In genomic region chr11:6677530-6677929, GRCm38 (mm10) we compare ENCODE assay signal across 9 mouse cellular contexts. TPM values are rescaled to one million over a fixed set of nuclear protein-coding genes. Genes with fewer than 3 reads are reported as not detected.
DNase-seq lines count a peak whose midpoint lies in the region; ATAC-seq and TF ChIP-seq lines count a peak whose summit lies in the region.
"Had no signal": no experiment of that assay in that cellular context is flagged by ENCODE, and none has a peak within 500 bp of the region (broad histone marks: within the 10 kb centered on the region; RNA-seq: fewer than 3 reads in every experiment).

No protein-coding gene starts in this region.

- no peak overlapping the region for H3K9ac ChIP-seq in embryonic facial prominence, embryonic 12.5 days
- H3K9ac ChIP-seq: embryonic facial prominence, embryonic 15.5 days had no signal

- 0 out of 2 replicates have a peak, but pooled peaks have one; percentile 44 for ATAC-seq in embryonic facial prominence, embryonic 12.5 days (ENCODE audit: insufficient number of reproducible peaks, insufficient read depth, low FRiP score, low TSS enrichment)

- H3K27ac ChIP-seq in cerebellum, adult 2 months (ENCODE audit: insufficient read depth, low read length), result no peak overlapping the region
- H3K27ac ChIP-seq in embryonic facial prominence, embryonic 12.5 days, result no peak overlapping the region
- H3K27ac ChIP-seq: embryonic facial prominence, embryonic 15.5 days had no signal

- no peaks in the 10 kb centered on the region for H3K9me3 ChIP-seq in embryonic facial prominence, embryonic 12.5 days
- H3K9me3 ChIP-seq: embryonic facial prominence, embryonic 15.5 days had no signal

- H3K4me1 ChIP-seq in cerebellum, adult 2 months (ENCODE audit: control insufficient read depth, insufficient read depth, low read length), result no peaks in the 10 kb centered on the region
- no peaks in the 10 kb centered on the region for H3K4me1 ChIP-seq in embryonic facial prominence, embryonic 12.5 days

- DNase-seq in cerebellum, adult 2 months, result peak in 1 of 2 experiments; percentile 40
- no peak for DNase-seq in cerebellum, adult 8-10 months
- peak; percentile 35 for DNase-seq in 3T3-L1 (ENCODE audit: low read depth, low spot score)
- DNase-seq in kidney, postnatal 4 days, result peak; percentile 68 to 77
- peak; percentile 55 for DNase-seq in testis, postnatal 10 days (ENCODE audit: low spot score)
- no peak for DNase-seq in urinary bladder, postnatal 10 days (ENCODE audit: low spot score)
- DNase-seq in gastrocnemius, adult 8-10 months (ENCODE audit: low spot score in 2 of 2), result no peak

- no peak for TF ChIP-seq POLR2A in cerebellum, adult 2 months (IDR thresholded peaks at IDR 0.05; ENCODE audit: borderline replicate concordance, insufficient read depth, low read length)

- H3K4me3 ChIP-seq in cerebellum, adult 2 months (replicated peaks; ENCODE audit: insufficient read depth, low read depth, low read length), result no peak overlapping the region
- H3K4me3 ChIP-seq in embryonic facial prominence, embryonic 12.5 days, result no peak overlapping the region
- H3K4me3 ChIP-seq: embryonic facial prominence, embryonic 15.5 days had no signal

- no peak overlapping the region for H3K4me2 ChIP-seq in embryonic facial prominence, embryonic 12.5 days (replicated peaks)
- H3K4me2 ChIP-seq: embryonic facial prominence, embryonic 15.5 days had no signal

- TF ChIP-seq CTCF in cerebellum, adult 2 months (IDR thresholded peaks at IDR 0.05; ENCODE audit: borderline replicate concordance, insufficient read depth, low read depth, low read length), result peak; percentile 61; the same call in 1 of the 2 replicates

- H3K36me3 ChIP-seq in embryonic facial prominence, embryonic 12.5 days, result no peaks in the 10 kb centered on the region
- H3K36me3 ChIP-seq: embryonic facial prominence, embryonic 15.5 days had no signal

- H3K27me3 ChIP-seq in cerebellum, adult 2 months (ENCODE audit: control insufficient read depth, insufficient read depth, low read length), result no peaks in the 10 kb centered on the region
- no peaks in the 10 kb centered on the region for H3K27me3 ChIP-seq in embryonic facial prominence, embryonic 12.5 days
- H3K27me3 ChIP-seq: embryonic facial prominence, embryonic 15.5 days had no signal

- 30% methylated on average over 7 of the region's 7 CpGs for WGBS in cerebellum, adult 2 months
- 30% methylated on average over 7 of the region's 7 CpGs for WGBS in embryonic facial prominence, embryonic 12.5 days

RNA-seq across cellular contexts. Expression of gene Ramp3, which starts 19.2 kb away (rescaled TPM):
- 34.3 and 41.0 TPM in 2 replicates for polyA plus RNA-seq in cerebellum, adult 2 months (2012; rRNA removed)
- 5.5 and 7.3 TPM in 2 replicates for polyA plus RNA-seq in embryonic facial prominence, embryonic 12.5 days (2016; fragmentation: Nextera tagmentation; extraction: Ambion mirVana)
- 1 to 10 TPM in 1 of 4 experiments, under 1 TPM in 3; 0.54 to 1.5 (median 0.69) TPM for total RNA-seq in gastrocnemius, adult 8-10 months (2022)

RNA-seq across cellular contexts. Expression of gene Wap, which starts 39.1 kb away (rescaled TPM):
- not detected in 2 replicates for polyA plus RNA-seq in cerebellum, adult 2 months (2012; rRNA removed)
- not detected in 2 replicates for polyA plus RNA-seq in embryonic facial prominence, embryonic 12.5 days (2016; fragmentation: Nextera tagmentation; extraction: Ambion mirVana)
- total RNA-seq in gastrocnemius, adult 8-10 months (2022), result not detected
- polyA plus RNA-seq: embryonic facial prominence, embryonic 15.5 days had no signal

RNA-seq across cellular contexts. Expression of gene Tbrg4, which starts 51.7 kb away (rescaled TPM):
- 83.8 and 87.0 TPM in 2 replicates for polyA plus RNA-seq in cerebellum, adult 2 months (2012; rRNA removed)
- 43.0 and 43.8 TPM in 2 replicates for polyA plus RNA-seq in embryonic facial prominence, embryonic 12.5 days (2016; fragmentation: Nextera tagmentation; extraction: Ambion mirVana)
- total RNA-seq in gastrocnemius, adult 8-10 months (2022), result 10 to 100 TPM; 53.8 to 63.0 (median 61.0) TPM

Comparison
In these comparisons a context has a peak if more than half of its experiments do, and no peak if none do; other contexts are left out.
1. DNase-seq: peak in 3T3-L1 (single experiment), kidney, postnatal 4 days (2 of 2) and testis, postnatal 10 days (single experiment); none in cerebellum, adult 8-10 months (single experiment), urinary bladder, postnatal 10 days (single experiment) and gastrocnemius, adult 8-10 months (0 of 2).